Mouse (Mus musculus) CH12.LX (cell line): ENCODE results near the gene Gal3st2. TPM values are rescaled to one million over a fixed set of nuclear protein-coding genes. Genes with fewer than 3 reads are reported as not detected.

Experiments
- DNase-seq: peaks from one replicate; pipeline ENCODE4 v3.0.0-alpha.2; 2013; ENCODE audit errors: extremely low read depth
- H3K27ac ChIP-seq: 2 replicates; pipeline ENCODE4 v1.5.1; 2012; ENCODE audit warnings: low read depth, mild to moderate bottlenecking, control low read depth, moderate library complexity; ENCODE audit not compliant: insufficient read depth
- H3K27me3 ChIP-seq: replicated peaks from 2 replicates; pipeline ENCODE3; 2012; ENCODE audit warnings: inconsistent platforms
- H3K36me3 ChIP-seq, 2 experiments: replicated peaks in 1 of 2; 2 replicates each; pipeline versions ENCODE3 to v1.6.1; 2012; ENCODE audit warnings: inconsistent platforms in 1 of 2, low read length in 1 of 2, mild to moderate bottlenecking in 1 of 2, mixed read lengths in 1 of 2, moderate library complexity in 1 of 2; ENCODE audit not compliant: control insufficient read depth in 1 of 2, insufficient read depth in 1 of 2
- H3K4me1 ChIP-seq, 2 experiments: 2 replicates each; pipeline ENCODE4 v1.6.1; 2012; ENCODE audit warnings: inconsistent platforms in 1 of 2, moderate library complexity in 1 of 2; ENCODE audit not compliant: insufficient read depth in 2 of 2, control insufficient read depth in 1 of 2
- H3K4me2 ChIP-seq: 2 replicates; pipeline ENCODE4 v1.6.1; 2012; ENCODE audit warnings: low read depth, mild to moderate bottlenecking, control low read depth; ENCODE audit not compliant: poor library complexity, insufficient read depth, severe bottlenecking
- H3K4me3 ChIP-seq, 3 experiments: fragments of 150-350 bp in 1 of 3; sonication (generic) in 1 of 3; replicated peaks in 1 of 3; 2 replicates each; pipeline versions ENCODE3 to v1.5.1; 2011 to 2012; ENCODE audit warnings: low read depth in 2 of 3, low read length in 2 of 3, mild to moderate bottlenecking in 2 of 3, moderate library complexity in 2 of 3, control low read depth in 1 of 3, improper control_type of control experiment in 1 of 3, inconsistent platforms in 1 of 3, mixed read lengths in 1 of 3; ENCODE audit not compliant: poor library complexity in 1 of 3
- H3K79me2 ChIP-seq: replicated peaks from 2 replicates; pipeline ENCODE4 v1.6.1; 2012; ENCODE audit warnings: mild to moderate bottlenecking, moderate library complexity; ENCODE audit not compliant: control insufficient read depth, poor library complexity, insufficient read depth, severe bottlenecking; ENCODE audit errors: extremely low read depth
- H3K9ac ChIP-seq: 2 replicates; pipeline ENCODE4 v1.6.1; 2012; ENCODE audit warnings: low read depth, mild to moderate bottlenecking, control low read depth, moderate library complexity; ENCODE audit not compliant: insufficient read depth
- H3K9me3 ChIP-seq: replicated peaks from 2 replicates; pipeline ENCODE3; 2012; ENCODE audit warnings: low read length, inconsistent platforms, mixed read lengths
- BHLHE40 ChIP-seq: IDR thresholded peaks from 2 replicates; pipeline ENCODE4 v1.6.1; 2011; ENCODE audit warnings: mild to moderate bottlenecking, low read depth, low read length, improper control_type of control experiment
- CHD2 ChIP-seq: IDR thresholded peaks from 2 replicates; pipeline ENCODE4 v1.6.1; 2011; ENCODE audit warnings: low read length, improper control_type of control experiment
- CTCF ChIP-seq, 2 experiments: IDR thresholded peaks in 1 of 2; conservative IDR thresholded peaks in 1 of 2; 2 replicates each; pipeline ENCODE4 v1.5.1; 2011 to 2012; ENCODE audit warnings: low read depth in 2 of 2, low read length in 2 of 2, improper control_type of control experiment in 1 of 2, inconsistent platforms in 1 of 2, mild to moderate bottlenecking in 1 of 2, moderate library complexity in 1 of 2
- E2F4 ChIP-seq: IDR thresholded peaks from 2 replicates; pipeline ENCODE4 v1.6.1; 2011; ENCODE audit warnings: low read depth, low read length, improper control_type of control experiment; ENCODE audit not compliant: insufficient replicate concordance
- HCFC1 ChIP-seq: IDR thresholded peaks from 2 replicates; pipeline ENCODE4 v1.6.1; 2012; ENCODE audit warnings: low read depth, mild to moderate bottlenecking, inconsistent platforms, low read length, improper control_type of control experiment
- IRF4 ChIP-seq: IDR thresholded peaks from 2 replicates; pipeline ENCODE4 v1.6.1; 2014; ENCODE audit warnings: low read depth, mild to moderate bottlenecking, inconsistent platforms, low read length, improper control_type of control experiment
- KAT2A ChIP-seq: IDR thresholded peaks from 2 replicates; pipeline ENCODE4 v1.6.1; 2012; ENCODE audit warnings: low read length, improper control_type of control experiment, inconsistent platforms; ENCODE audit not compliant: insufficient replicate concordance
- MAFK ChIP-seq: IDR thresholded peaks from 2 replicates; pipeline ENCODE4 v1.6.1; 2011; ENCODE audit warnings: low read length, improper control_type of control experiment; ENCODE audit not compliant: insufficient replicate concordance
- MAZ ChIP-seq: IDR thresholded peaks from 2 replicates; pipeline ENCODE4 v1.6.1; 2012; ENCODE audit warnings: low read depth, mild to moderate bottlenecking, inconsistent platforms, low read length, improper control_type of control experiment, moderate library complexity
- MEF2A ChIP-seq: IDR thresholded peaks from 2 replicates; pipeline ENCODE4 v1.6.1; 2014; ENCODE audit warnings: low read depth, mild to moderate bottlenecking, inconsistent platforms, low read length, improper control_type of control experiment, borderline replicate concordance
- NELFE ChIP-seq: IDR thresholded peaks from 2 replicates; pipeline ENCODE4 v1.6.1; 2011; ENCODE audit warnings: low read depth, low read length, improper control_type of control experiment
- RAD21 ChIP-seq: IDR thresholded peaks from 2 replicates; pipeline ENCODE4 v1.6.1; 2011; ENCODE audit warnings: low read depth, mild to moderate bottlenecking, low read length, improper control_type of control experiment, moderate library complexity
- RCOR1 ChIP-seq: conservative IDR thresholded peaks from 2 replicates; pipeline ENCODE4 v1.6.1; 2012; ENCODE audit warnings: low read depth, mild to moderate bottlenecking, inconsistent platforms, low read length, improper control_type of control experiment
- SIN3A ChIP-seq: IDR thresholded peaks from 2 replicates; pipeline ENCODE4 v1.6.1; 2012; ENCODE audit warnings: low read length, improper control_type of control experiment, inconsistent platforms
- SMC3 ChIP-seq: IDR thresholded peaks from 2 replicates; pipeline ENCODE4 v1.6.1; 2011; ENCODE audit warnings: low read depth, low read length, improper control_type of control experiment
- TBP ChIP-seq: conservative IDR thresholded peaks from 2 replicates; pipeline ENCODE4 v1.6.1; 2011; ENCODE audit warnings: low read depth, low read length, improper control_type of control experiment
- TCF12 ChIP-seq: IDR thresholded peaks from 2 replicates; pipeline ENCODE4 v1.6.1; 2014; ENCODE audit warnings: low read depth, mild to moderate bottlenecking, inconsistent platforms, low read length, improper control_type of control experiment
- UBTF ChIP-seq: IDR thresholded peaks from 2 replicates; pipeline ENCODE4 v1.6.1; 2012; ENCODE audit warnings: low read depth, mild to moderate bottlenecking, inconsistent platforms, low read length, improper control_type of control experiment, moderate library complexity
- ZC3H11A ChIP-seq: IDR thresholded peaks from 2 replicates; pipeline ENCODE4 v1.6.1; 2012; ENCODE audit warnings: low read depth, mild to moderate bottlenecking, inconsistent platforms, low read length, improper control_type of control experiment
- ZMIZ1 ChIP-seq: IDR thresholded peaks from 2 replicates; pipeline ENCODE4 v1.6.1; 2012; ENCODE audit warnings: low read depth, mild to moderate bottlenecking, inconsistent platforms, low read length, improper control_type of control experiment
- ZNF384 ChIP-seq: IDR thresholded peaks from 2 replicates; pipeline ENCODE4 v1.6.1; 2012; ENCODE audit warnings: low read depth, low read length, improper control_type of control experiment, inconsistent platforms
- dilution Hi-C: fragments of 300-500 bp; cut with MboI; formaldehyde crosslinking; loops from 2 replicates; pipeline ENCODE4 v1.14.3; 2020; ENCODE audit warnings: low sequenced_read_pairs; ENCODE audit not compliant: extremely low pct_unique_long_range_greater_than_20kb, extremely low pct_ligation_motif_present
- in situ Hi-C: fragments of 300-500 bp; cut with MboI; formaldehyde crosslinking; loops from 3 replicates; pipeline ENCODE4 v1.14.3; 2019; ENCODE audit warnings: low sequenced_read_pairs, low pct_ligation_motif_present, low pct_unique_long_range_greater_than_20kb, mixed read lengths
- polyA plus RNA-seq: library from polyadenylated mRNA; unstranded; fragments of >175 nt; gene quantifications from 2 replicates; pipeline ENCODE4 v1.2.1, GENCODE M21; 2012; ENCODE audit warnings: low read depth; ENCODE audit not compliant: insufficient read length
- total RNA-seq, 2 experiments: library from RNA; depleted of rRNA; stranded (reverse); fragments of 300-350 nt in 1 of 2; fragments of >200 nt in 1 of 2; gene quantifications; 2 replicates each; pipeline ENCODE4 v1.2.3; 2012 to 2014

Gal3st2 gene
- total and polyA plus RNA-seq, 3 experiments, result 0.04 TPM; not detected in 2

- Histone ChIP-seq H3K27me3 (no peaks in the 10 kb centered on the region), H3K4me2 (no peak overlapping the region), H3K27ac (no peak overlapping the region), H3K79me2 (no peaks in the 10 kb centered on the region), H3K9me3 (no peaks in the 10 kb centered on the region), H3K4me3 (no peak overlapping the region), H3K9ac (no peak overlapping the region), H3K4me1 (peaks cover 0 to 1% of the 10 kb centered on the region in 2 experiments; a peak in 1 of 4 replicates), H3K36me3 (peaks cover 57 to 88% of the 10 kb centered on the region in 2 experiments)
- in situ Hi-C loops, result loop anchor here (10.0 kb wide), 1 partner anchor 226 kb away; no protein-coding TSS in a partner anchor
- no peak for DNase-seq
- no peak for TF ChIP-seq SMC3
- no peak for TF ChIP-seq E2F4
- TF ChIP-seq IRF4, result no peak
- TF ChIP-seq MAZ, result no peak
- TF ChIP-seq MAFK, result no peak
- TF ChIP-seq CTCF (conservative IDR thresholded peaks at IDR 0.05 in 1 of 2, IDR thresholded peaks at IDR 0.05 in 1 of 2; ENCODE audit: low read depth in 2 of 2, low read length in 2 of 2), result no peak
- TF ChIP-seq NELFE, result no peak
- TF ChIP-seq BHLHE40, result no peak
- no peak for TF ChIP-seq RAD21
- no peak for TF ChIP-seq UBTF
- no peak for TF ChIP-seq CHD2
- TF ChIP-seq KAT2A, result no peak
- no peak for TF ChIP-seq ZC3H11A
- no peak for TF ChIP-seq TCF12
- no peak for TF ChIP-seq HCFC1
- no peak for TF ChIP-seq SIN3A
- no peak for TF ChIP-seq ZMIZ1
- dilution Hi-C loops, result no loop called here
Measured at GRCm38 (mm10) chr1:93818722-93819121, 42.4 kb upstream of the Gal3st2 start.

- TF ChIP-seq RCOR1, result no peak
- no peak for TF ChIP-seq ZMIZ1
- TF ChIP-seq TBP, result no peak
- no peak for TF ChIP-seq HCFC1
- TF ChIP-seq ZNF384, result no peak
- TF ChIP-seq CTCF (conservative IDR thresholded peaks at IDR 0.05 in 1 of 2, IDR thresholded peaks at IDR 0.05 in 1 of 2; ENCODE audit: low read depth in 2 of 2, low read length in 2 of 2), result no peak
- no peak for TF ChIP-seq MEF2A
- no peak for TF ChIP-seq TCF12
- TF ChIP-seq SMC3, result no peak
- Histone ChIP-seq H3K36me3 (peaks cover 8 to 50% of the 10 kb centered on the region in 2 experiments), H3K4me2 (peak overlapping the region; percentile 77; the same call in 1 of the 2 replicates), H3K79me2 (no peaks in the 10 kb centered on the region), H3K9me3 (no peaks in the 10 kb centered on the region), H3K27ac (no peak overlapping the region), H3K27me3 (no peaks in the 10 kb centered on the region), H3K4me3 (peak overlapping the region in 2 of 3 experiments; percentile 41 to 56), H3K9ac (peak overlapping the region; percentile 84; the same call in 1 of the 2 replicates), H3K4me1 (peaks cover 6 to 19% of the 10 kb centered on the region in 2 experiments)
- in situ Hi-C loops (no loop called here), dilution Hi-C loops (no loop called here)
- no peak for DNase-seq
Measured at GRCm38 (mm10) chr1:93823796-93824495, 37.2 kb upstream of the Gal3st2 start.
